Mouse (Mus musculus) embryonic facial prominence, embryonic 15.5 days (tissue): ENCODE results near the gene Wbp2. TPM values are rescaled to one million over a fixed set of nuclear protein-coding genes. Genes with fewer than 3 reads are reported as not detected.
A peak's percentile ranks its signal among the peaks of the same experiment; 100 is the strongest.

ENCODE experiments used
- ATAC-seq: fragments of 200-750 bp; cut with Nextera tagmentation; 2 replicates; pipeline ENCODE4 v1.8.0; 2017; ENCODE audit warnings: low read depth, moderate TSS enrichment; ENCODE audit not compliant: insufficient number of reproducible peaks, low FRiP score, low TSS enrichment
- H3K27ac ChIP-seq: fragments of 300-500 bp; sonication (generic); replicated peaks from 2 replicates; pipeline ENCODE4 v1.5.1; 2015; ENCODE audit warnings: mild to moderate bottlenecking, inconsistent platforms
- H3K27me3 ChIP-seq: fragments of 300-500 bp; sonication (generic); 2 replicates; pipeline ENCODE4 v1.6.1; 2015; ENCODE audit warnings: inconsistent platforms
- H3K36me3 ChIP-seq: fragments of 300-500 bp; sonication (generic); 2 replicates; pipeline ENCODE4 v1.6.1; 2015; ENCODE audit warnings: mild to moderate bottlenecking, inconsistent platforms
- H3K4me1 ChIP-seq: fragments of 300-500 bp; sonication (generic); 2 replicates; pipeline ENCODE4 v1.6.1; 2015; ENCODE audit warnings: inconsistent platforms
- H3K4me2 ChIP-seq: fragments of 300-500 bp; sonication (generic); replicated peaks from 2 replicates; pipeline ENCODE4 v1.6.1; 2015; ENCODE audit warnings: mild to moderate bottlenecking, inconsistent platforms
- H3K4me3 ChIP-seq: fragments of 300-500 bp; sonication (generic); replicated peaks from 2 replicates; pipeline ENCODE4 v1.5.1; 2015; ENCODE audit warnings: mild to moderate bottlenecking, inconsistent platforms
- H3K9ac ChIP-seq: fragments of 300-500 bp; sonication (generic); 2 replicates; pipeline ENCODE4 v1.6.1; 2015; ENCODE audit warnings: inconsistent platforms
- H3K9me3 ChIP-seq: fragments of 300-500 bp; sonication (generic); replicated peaks from 2 replicates; pipeline ENCODE4 v1.6.1; 2016; ENCODE audit warnings: inconsistent platforms
- WGBS: fragments of 180-500 bp; shearing (Covaris S2); methylation state at CpG from one replicate; pipeline ENCODE4 v1.1.7; 2015; 5-methylcytosine and 5-hydroxymethylcytosine counted together
- polyA plus RNA-seq: library from polyadenylated mRNA; unstranded; fragments of >200 nt; fragmentation: Nextera tagmentation; extraction: Ambion mirVana; gene quantifications from 2 replicates; pipeline ENCODE4 v1.2.1, GENCODE M21; 2015

Wbp2 gene
- polyA plus RNA-seq, 1 experiment from 2014 or later = 90.8 TPM

DNA sequence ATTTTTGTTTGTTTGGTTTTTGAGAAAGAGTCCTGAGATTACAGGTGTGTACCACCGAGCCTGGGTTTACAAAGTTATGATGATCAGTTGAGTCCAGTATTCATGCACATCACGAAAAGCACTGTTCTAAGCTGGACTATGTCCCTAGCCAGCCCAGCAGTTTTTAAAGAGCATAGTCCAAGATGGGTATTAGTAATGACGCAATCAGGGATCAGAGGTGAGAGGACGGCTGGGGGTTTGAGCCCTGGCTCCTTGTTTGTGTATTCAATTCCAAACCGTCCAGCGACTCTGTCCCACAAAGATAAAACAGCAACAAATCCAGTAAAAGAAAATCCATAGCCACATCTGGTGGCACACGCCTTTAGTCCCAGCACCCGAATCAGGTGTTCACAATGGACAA lies 1.4 kb upstream of the Wbp2 start:
- Histone ChIP-seq H3K9ac (no peak overlapping the region), H3K27me3 (no peaks in the 10 kb centered on the region), H3K4me2 (peak overlapping the region; percentile 64; the same call in 1 of the 2 replicates), H3K27ac (no peak overlapping the region), H3K4me3 (no peak overlapping the region), H3K4me1 (peaks cover 25% of the 10 kb centered on the region), H3K9me3 (no peaks in the 10 kb centered on the region), H3K36me3 (peaks cover 9% of the 10 kb centered on the region)
- ATAC-seq = no peak
- 83% methylated on average over 8 of the region's 8 CpGs for WGBS

DNA sequence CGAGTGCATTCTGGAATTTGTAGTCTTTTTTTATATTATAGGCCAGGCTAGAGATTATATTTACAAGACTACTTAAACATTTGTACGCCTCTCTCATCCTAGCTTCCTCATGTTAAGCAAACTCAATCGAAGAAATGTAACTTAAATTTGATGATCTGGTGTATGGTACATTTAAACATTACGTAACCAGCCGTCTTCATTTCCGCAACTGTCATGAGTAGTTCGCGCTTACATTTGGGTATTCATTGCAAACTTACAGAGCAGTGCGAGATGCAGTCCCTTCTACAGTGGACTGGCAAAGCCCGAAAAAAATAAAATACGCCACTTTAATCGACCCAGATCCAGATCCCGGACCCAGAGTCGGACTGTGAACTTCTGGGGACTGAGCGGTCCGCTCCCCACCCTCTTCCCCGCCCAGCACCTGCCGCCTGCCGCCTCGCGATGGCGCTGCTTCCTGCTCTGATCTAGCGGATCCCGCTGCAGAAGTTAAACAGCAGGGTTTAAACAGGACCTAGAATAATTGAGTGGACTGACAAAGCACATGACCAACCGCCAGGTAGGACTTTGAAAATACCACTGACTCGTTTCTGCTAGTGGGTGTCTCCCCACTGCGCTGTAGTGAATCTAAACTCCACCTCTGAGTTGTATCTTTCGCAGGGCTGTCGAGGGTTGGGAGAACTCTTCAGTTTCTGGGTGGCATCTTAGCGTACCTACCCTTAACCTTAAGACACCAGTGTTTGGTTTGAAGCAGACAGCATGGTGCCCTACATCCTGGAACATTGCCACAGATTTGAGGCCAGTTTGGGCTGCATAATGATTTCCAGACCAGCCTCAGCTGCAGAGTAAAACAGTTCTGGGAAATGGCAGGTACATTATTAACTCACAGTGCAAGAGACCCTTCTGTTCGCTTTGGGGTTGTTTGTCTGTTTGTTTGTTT lies 667 bp upstream of the Wbp2 start:
- Histone ChIP-seq H3K4me3 (peak overlapping the region; percentile 54), H3K9me3 (no peaks in the 10 kb centered on the region), H3K27ac (peak overlapping the region; percentile 71), H3K4me2 (peak overlapping the region; percentile 64), H3K27me3 (no peaks in the 10 kb centered on the region), H3K9ac (peak overlapping the region; percentile 35), H3K36me3 (peaks cover 14% of the 10 kb centered on the region), H3K4me1 (peaks cover 25% of the 10 kb centered on the region)
- WGBS = 2% methylated on average over 31 of the region's 31 CpGs
- ATAC-seq = peak; percentile 74

DNA sequence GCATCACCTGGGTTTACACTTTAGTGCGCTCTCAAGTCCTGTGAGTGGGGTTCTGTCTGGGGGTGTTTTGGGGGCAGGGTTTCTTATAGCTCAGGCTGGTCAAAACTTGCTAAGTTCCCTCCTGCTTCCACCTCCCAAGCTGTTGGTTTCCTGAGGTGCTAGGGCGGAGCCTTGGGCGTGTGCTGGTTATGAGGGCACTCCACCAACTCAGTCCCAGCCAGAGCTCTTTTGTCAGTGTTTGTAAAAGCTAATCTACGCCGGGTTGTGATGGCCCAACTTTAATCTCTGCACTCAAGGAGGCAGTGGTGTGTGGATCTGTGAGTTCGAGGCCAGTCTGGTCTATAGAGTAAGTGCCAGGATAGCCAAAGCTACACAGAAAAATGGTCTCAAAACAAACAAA lies 2.6 kb downstream of the Wbp2 start:
- no peak overlapping the region for H3K4me2 ChIP-seq
- peaks cover 47% of the 10 kb centered on the region for H3K36me3 ChIP-seq
- no peak for ATAC-seq
- H3K9me3 ChIP-seq = no peaks in the 10 kb centered on the region
- H3K4me1 ChIP-seq = peaks cover 32% of the 10 kb centered on the region
- no peaks in the 10 kb centered on the region for H3K27me3 ChIP-seq
- no peak overlapping the region for H3K27ac ChIP-seq
- 81% methylated on average over 6 of the region's 6 CpGs for WGBS
- H3K4me3 ChIP-seq = no peak overlapping the region
- no peak overlapping the region for H3K9ac ChIP-seq

- no peaks in the 10 kb centered on the region for H3K9me3 ChIP-seq
- H3K9ac ChIP-seq = no peak overlapping the region
- H3K27ac ChIP-seq = no peak overlapping the region
- no peak for ATAC-seq
- peaks cover 49% of the 10 kb centered on the region for H3K36me3 ChIP-seq
- no peak overlapping the region for H3K4me3 ChIP-seq
- H3K4me2 ChIP-seq = no peak overlapping the region
- H3K27me3 ChIP-seq = no peaks in the 10 kb centered on the region
- peaks cover 40% of the 10 kb centered on the region for H3K4me1 ChIP-seq
- WGBS = 92% methylated on average over 14 of the region's 14 CpGs
Measured at GRCm38 (mm10) chr11:116083096-116083672, 3.6 kb downstream of the Wbp2 start.

GRCm38 (mm10) chr11:116081081-116081480 lies 5.7 kb downstream of the Wbp2 start:
- Histone ChIP-seq H3K27ac (no peak overlapping the region), H3K36me3 (peaks cover 49% of the 10 kb centered on the region), H3K4me1 (peaks cover 43% of the 10 kb centered on the region), H3K27me3 (no peaks in the 10 kb centered on the region), H3K9ac (no peak overlapping the region), H3K4me2 (no peak overlapping the region), H3K4me3 (no peak overlapping the region), H3K9me3 (no peaks in the 10 kb centered on the region)
- no peak for ATAC-seq
- 68% methylated on average over 6 of the region's 6 CpGs for WGBS

- Histone ChIP-seq H3K9me3 (no peaks in the 10 kb centered on the region), H3K27me3 (no peaks in the 10 kb centered on the region), H3K36me3 (peaks cover 49% of the 10 kb centered on the region), H3K4me1 (peaks cover 38% of the 10 kb centered on the region), H3K4me2 (no peak overlapping the region), H3K27ac (no peak overlapping the region), H3K4me3 (no peak overlapping the region), H3K9ac (no peak overlapping the region)
- WGBS = 76% methylated on average over 10 of the region's 10 CpGs
- ATAC-seq = no peak
Measured at GRCm38 (mm10) chr11:116079511-116079910, 7.3 kb downstream of the Wbp2 start.

DNA sequence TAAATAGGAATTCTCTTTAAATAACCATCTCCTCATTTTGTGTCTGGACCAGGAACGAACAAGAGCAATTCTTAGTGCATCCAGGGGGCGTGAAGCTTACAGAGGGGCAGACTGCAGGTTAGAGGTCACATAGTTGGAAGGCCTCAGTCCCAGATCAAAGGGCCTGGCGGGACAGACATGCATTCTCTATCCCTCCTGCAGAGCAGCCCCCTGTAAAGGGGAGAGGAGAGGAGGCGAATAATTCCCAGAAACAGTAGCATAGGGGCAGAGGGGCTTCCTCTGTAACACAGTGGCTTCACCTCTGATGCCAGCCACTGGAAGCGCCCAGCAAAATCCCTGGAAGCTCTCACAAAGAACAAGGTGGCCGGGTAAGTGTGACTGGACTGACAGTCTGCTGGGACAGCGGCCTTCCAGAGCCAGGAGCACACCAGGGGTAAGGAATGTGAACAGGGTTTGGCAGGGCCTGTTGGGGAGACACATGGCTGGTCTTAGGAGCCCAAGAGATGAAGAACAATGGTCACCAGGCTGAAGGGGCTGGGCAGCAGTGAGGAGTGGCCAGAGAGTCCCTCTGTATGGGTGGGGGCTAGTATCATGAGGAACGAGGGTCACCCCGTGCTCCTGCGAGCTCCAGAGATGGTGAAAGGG lies 8.0 kb downstream of the Wbp2 start:
- no peak overlapping the region for H3K9ac ChIP-seq

GRCm38 (mm10) chr11:116078221-116078620 lies 8.6 kb downstream of the Wbp2 start:
- H3K27ac ChIP-seq = peak overlapping the region; percentile 86
- WGBS = 12% methylated on average over 16 of the region's 16 CpGs

More for the DNA sequence above, 8.0 kb downstream of the Wbp2 start:
- peaks cover 32% of the 10 kb centered on the region for H3K4me1 ChIP-seq
- H3K27me3 ChIP-seq = no peaks in the 10 kb centered on the region
- peak overlapping the region; percentile 34; the same call in 1 of the 2 replicates for H3K27ac ChIP-seq
- H3K9me3 ChIP-seq = no peaks in the 10 kb centered on the region
- H3K36me3 ChIP-seq = peaks cover 47% of the 10 kb centered on the region
- H3K4me3 ChIP-seq = no peak overlapping the region
- WGBS = 46% methylated on average over 10 of the region's 10 CpGs
- ATAC-seq = no peak
- peak overlapping the region; percentile 46; the same call in 1 of the 2 replicates for H3K4me2 ChIP-seq

GRCm38 (mm10) chr11:116077446-116078204 lies 9.2 kb downstream of the Wbp2 start, which contains the start of gene Unc13d:
Gene Unc13d, minus strand, starts transcription at chr11:116077961.
- Histone ChIP-seq H3K4me3 (peak within 1 kb of the TSS; percentile 18; the same call in 1 of the 2 replicates), H3K27me3 (no peaks in the 10 kb centered on the region), H3K9ac (no peak within 1 kb of the TSS), H3K4me2 (peak within 1 kb of the TSS; percentile 46), H3K9me3 (no peaks in the 10 kb centered on the region), H3K4me1 (peaks cover 31% of the 10 kb centered on the region), H3K27ac (peak within 1 kb of the TSS; percentile 86), H3K36me3 (peaks cover 37% of the 10 kb centered on the region)
- 54% methylated on average over 22 of the region's 22 CpGs for WGBS
- peak; percentile 18 for ATAC-seq

More at GRCm38 (mm10) chr11:116078221-116078620, 8.6 kb downstream of the Wbp2 start:
- peaks cover 41% of the 10 kb centered on the region for H3K36me3 ChIP-seq
- ATAC-seq = peak; percentile 8; the same call in 1 of the 2 replicates
- no peaks in the 10 kb centered on the region for H3K27me3 ChIP-seq
- H3K9ac ChIP-seq = no peak overlapping the region
- H3K4me3 ChIP-seq = peak overlapping the region; percentile 18; the same call in 1 of the 2 replicates
- peaks cover 31% of the 10 kb centered on the region for H3K4me1 ChIP-seq
- H3K9me3 ChIP-seq = no peaks in the 10 kb centered on the region
- peak overlapping the region; percentile 46 for H3K4me2 ChIP-seq

GRCm38 (mm10) chr11:116076836-116077235 lies 10.0 kb downstream of the Wbp2 start:
- no peaks in the 10 kb centered on the region for H3K9me3 ChIP-seq
- WGBS = 85% methylated on average over 7 of the region's 7 CpGs
- H3K27me3 ChIP-seq = no peaks in the 10 kb centered on the region
- H3K9ac ChIP-seq = no peak overlapping the region
- no peak overlapping the region for H3K4me2 ChIP-seq
- H3K4me3 ChIP-seq = no peak overlapping the region
- peaks cover 31% of the 10 kb centered on the region for H3K4me1 ChIP-seq
- peaks cover 29% of the 10 kb centered on the region for H3K36me3 ChIP-seq
- H3K27ac ChIP-seq = no peak overlapping the region
- no peak for ATAC-seq
